Mouse (Mus musculus) neural tube, embryonic 11.5 days (tissue): ENCODE results near the gene Ypel3. TPM values are rescaled to one million over a fixed set of nuclear protein-coding genes. Genes with fewer than 3 reads are reported as not detected.
"Not testable (repeated sequence)": the region's sequence is repeated elsewhere in the genome, so short reads cannot be mapped to it uniquely, and the experiment has no call there.

ENCODE experiments used
- ATAC-seq: fragments of 200-750 bp; cut with Nextera tagmentation; 2 replicates; pipeline ENCODE4 v1.8.0; 2017; ENCODE audit warnings: moderate number of reproducible peaks, mild to moderate bottlenecking, moderate TSS enrichment, moderate library complexity; ENCODE audit not compliant: insufficient read depth, low FRiP score, low TSS enrichment
- DNase-seq: peaks from one replicate; pipeline ENCODE4 v3.0.0-alpha.2; 2015; ENCODE audit warnings: low spot score
- H3K27ac ChIP-seq: fragments of 300-500 bp; sonication (generic); 2 replicates; pipeline ENCODE4 v1.5.1; 2014; ENCODE audit warnings: low read depth, mild to moderate bottlenecking, low read length
- H3K27me3 ChIP-seq: fragments of 300-500 bp; sonication (generic); 2 replicates; pipeline ENCODE4 v1.6.1; 2014; ENCODE audit warnings: mild to moderate bottlenecking, low read length, mixed read lengths; ENCODE audit not compliant: control insufficient read depth, insufficient read depth
- H3K36me3 ChIP-seq: fragments of 300-500 bp; sonication (generic); 2 replicates; pipeline ENCODE4 v1.6.1; 2014; ENCODE audit warnings: mild to moderate bottlenecking, low read length, moderate library complexity, mixed read lengths; ENCODE audit not compliant: control insufficient read depth, insufficient read depth
- H3K4me1 ChIP-seq: fragments of 300-500 bp; sonication (generic); 2 replicates; pipeline ENCODE4 v1.6.1; 2014; ENCODE audit warnings: low read length, mixed read lengths; ENCODE audit not compliant: control insufficient read depth, insufficient read depth
- H3K4me2 ChIP-seq: fragments of 300-500 bp; sonication (generic); 2 replicates; pipeline ENCODE4 v1.6.1; 2014; ENCODE audit warnings: low read depth, mild to moderate bottlenecking, moderate library complexity
- H3K4me3 ChIP-seq: fragments of 300-500 bp; sonication (generic); 2 replicates; pipeline ENCODE4 v1.5.1; 2014; ENCODE audit warnings: low read depth, low read length
- H3K9ac ChIP-seq: fragments of 300-500 bp; sonication (generic); 2 replicates; pipeline ENCODE4 v1.6.1; 2014; ENCODE audit warnings: mild to moderate bottlenecking, low read length
- H3K9me3 ChIP-seq: fragments of 300-500 bp; sonication (generic); 2 replicates; pipeline ENCODE4 v1.6.1; 2016; ENCODE audit warnings: low read length; ENCODE audit not compliant: control insufficient read depth
- WGBS: fragments of 180-500 bp; shearing (Covaris S2); extraction: QIAGEN DNeasy Blood & Tissue Kit; methylation state at CpG from one replicate; pipeline ENCODE4 v1.1.7; 2014; 5-methylcytosine and 5-hydroxymethylcytosine counted together
- polyA plus RNA-seq: library from polyadenylated mRNA; unstranded; fragments of >200 nt; fragmentation: Nextera tagmentation; extraction: Ambion mirVana; gene quantifications from 2 replicates; pipeline ENCODE4 v1.2.1, GENCODE M21; 2014

Gene Ypel3
- polyA plus RNA-seq = 115 and 121 TPM in 2 replicates

GRCm38 (mm10) chr7:126776598-126777057 lies at the start of gene Ypel3:
Gene Ypel3 (plus strand): TSS chr7:126776955.
- DNase-seq = peak; percentile 93
- peak within 1 kb of the TSS; percentile 65 for H3K4me3 ChIP-seq
- peaks cover 22% of the 10 kb centered on the region for H3K4me1 ChIP-seq
- H3K27ac ChIP-seq = peak within 1 kb of the TSS; percentile 77
- peak; percentile 85 for ATAC-seq
- WGBS = 0% methylated on average over 24 of the region's 37 CpGs
- H3K9ac ChIP-seq = peak within 1 kb of the TSS; percentile 82
- H3K9me3 ChIP-seq = no peaks in the 10 kb centered on the region
- H3K4me2 ChIP-seq = peak within 1 kb of the TSS; percentile 89
- H3K27me3 ChIP-seq = no peaks in the 10 kb centered on the region
- H3K36me3 ChIP-seq = no peaks in the 10 kb centered on the region

- not testable (repeated sequence) for H3K9me3 ChIP-seq, H3K4me2 ChIP-seq, H3K9ac ChIP-seq, H3K27me3 ChIP-seq, H3K27ac ChIP-seq, ATAC-seq, H3K4me1 ChIP-seq, H3K4me3 ChIP-seq, DNase-seq, H3K36me3 ChIP-seq
- WGBS = 87% methylated on average over 4 of the region's 4 CpGs
Measured at GRCm38 (mm10) chr7:126730256-126730789, 46.4 kb upstream of the Ypel3 start.

GRCm38 (mm10) chr7:126736122-126736521 lies 40.6 kb upstream of the Ypel3 start:
- Histone ChIP-seq H3K36me3 (no peaks in the 10 kb centered on the region), H3K9ac (no peak overlapping the region), H3K27me3 (no peaks in the 10 kb centered on the region), H3K4me3 (no peak overlapping the region), H3K4me2 (no peak overlapping the region), H3K4me1 (no peaks in the 10 kb centered on the region), H3K9me3 (no peaks in the 10 kb centered on the region), H3K27ac (no peak overlapping the region)
- WGBS = 82% methylated on average over 8 of the region's 8 CpGs
- ATAC-seq (no peak), DNase-seq (no peak)

- no peak overlapping the region for H3K9ac ChIP-seq
- no peaks in the 10 kb centered on the region for H3K4me1 ChIP-seq
- H3K4me3 ChIP-seq = no peak overlapping the region
- ATAC-seq = no peak
- no peak for DNase-seq
- H3K36me3 ChIP-seq = no peaks in the 10 kb centered on the region
- no peak overlapping the region for H3K27ac ChIP-seq
- H3K27me3 ChIP-seq = no peaks in the 10 kb centered on the region
- no peak overlapping the region for H3K4me2 ChIP-seq
- 89% methylated on average over 17 of the region's 17 CpGs for WGBS
- no peaks in the 10 kb centered on the region for H3K9me3 ChIP-seq
Measured at GRCm38 (mm10) chr7:126739551-126739950, 37.2 kb upstream of the Ypel3 start.

GRCm38 (mm10) chr7:126740132-126740735 lies 36.5 kb upstream of the Ypel3 start:
- no peak overlapping the region for H3K4me2 ChIP-seq

GRCm38 (mm10) chr7:126740977-126741376 lies 35.8 kb upstream of the Ypel3 start:
- no peaks in the 10 kb centered on the region for H3K36me3 ChIP-seq
- WGBS = 87% methylated on average over 5 of the region's 5 CpGs
- no peak overlapping the region for H3K9ac ChIP-seq
- no peak for ATAC-seq
- H3K4me2 ChIP-seq = no peak overlapping the region
- H3K9me3 ChIP-seq = no peaks in the 10 kb centered on the region
- no peak for DNase-seq
- no peak overlapping the region for H3K27ac ChIP-seq
- H3K4me1 ChIP-seq = no peaks in the 10 kb centered on the region
- H3K4me3 ChIP-seq = no peak overlapping the region
- no peaks in the 10 kb centered on the region for H3K27me3 ChIP-seq

More at GRCm38 (mm10) chr7:126740132-126740735, 36.5 kb upstream of the Ypel3 start:
- Histone ChIP-seq H3K27ac (no peak overlapping the region), H3K36me3 (no peaks in the 10 kb centered on the region), H3K4me3 (no peak overlapping the region), H3K9ac (no peak overlapping the region), H3K4me1 (no peaks in the 10 kb centered on the region), H3K27me3 (no peaks in the 10 kb centered on the region), H3K9me3 (no peaks in the 10 kb centered on the region)
- WGBS = 86% methylated on average over 13 of the region's 13 CpGs
- no peak for ATAC-seq
- DNase-seq = no peak

GRCm38 (mm10) chr7:126741452-126741851 lies 35.3 kb upstream of the Ypel3 start:
- DNase-seq = no peak
- no peak overlapping the region for H3K4me3 ChIP-seq
- no peak for ATAC-seq

GRCm38 (mm10) chr7:126741964-126742482 lies 34.7 kb upstream of the Ypel3 start:
- Histone ChIP-seq H3K36me3 (no peaks in the 10 kb centered on the region), H3K27ac (no peak overlapping the region), H3K27me3 (no peaks in the 10 kb centered on the region), H3K9me3 (no peaks in the 10 kb centered on the region), H3K4me2 (no peak overlapping the region), H3K4me1 (no peaks in the 10 kb centered on the region), H3K9ac (no peak overlapping the region), H3K4me3 (no peak overlapping the region)
- DNase-seq = no peak
- 89% methylated on average over 13 of the region's 13 CpGs for WGBS
- no peak for ATAC-seq

More at GRCm38 (mm10) chr7:126741452-126741851, 35.3 kb upstream of the Ypel3 start:
- Histone ChIP-seq H3K27me3 (no peaks in the 10 kb centered on the region), H3K9me3 (no peaks in the 10 kb centered on the region), H3K4me1 (no peaks in the 10 kb centered on the region), H3K9ac (no peak overlapping the region), H3K27ac (no peak overlapping the region), H3K4me2 (no peak overlapping the region), H3K36me3 (no peaks in the 10 kb centered on the region)
- 89% methylated on average over 5 of the region's 5 CpGs for WGBS

- H3K27me3 ChIP-seq = no peaks in the 10 kb centered on the region
- H3K36me3 ChIP-seq = no peaks in the 10 kb centered on the region
- no peaks in the 10 kb centered on the region for H3K4me1 ChIP-seq
- no peak for DNase-seq
- no peak overlapping the region for H3K4me3 ChIP-seq
- H3K27ac ChIP-seq = no peak overlapping the region
- H3K9me3 ChIP-seq = no peaks in the 10 kb centered on the region
- no peak overlapping the region for H3K4me2 ChIP-seq
- H3K9ac ChIP-seq = no peak overlapping the region
- ATAC-seq = no peak
- WGBS = 93% methylated on average over 12 of the region's 12 CpGs
Measured at GRCm38 (mm10) chr7:126746066-126746465, 30.7 kb upstream of the Ypel3 start.
